Mouse (Mus musculus) embryonic facial prominence, embryonic 10.5 days (tissue): ENCODE results near the gene Sh3pxd2a. TPM values are rescaled to one million over a fixed set of nuclear protein-coding genes. Genes with fewer than 3 reads are reported as not detected.
A peak's percentile ranks its signal among the peaks of the same experiment; 100 is the strongest.

Source experiments
- DNase-seq: peaks from one replicate; pipeline ENCODE4 v3.0.0-alpha.2; 2017; ENCODE audit warnings: low spot score
- H3K27ac ChIP-seq: fragments of 300-500 bp; sonication (generic); replicated peaks from 2 replicates; pipeline ENCODE4 v1.5.1; 2016; ENCODE audit warnings: mild to moderate bottlenecking
- H3K27me3 ChIP-seq: fragments of 300-500 bp; sonication (generic); replicated peaks from 2 replicates; pipeline ENCODE4 v1.6.1; 2016; ENCODE audit warnings: low read depth, mild to moderate bottlenecking; ENCODE audit not compliant: poor library complexity, severe bottlenecking
- H3K36me3 ChIP-seq: fragments of 300-500 bp; sonication (generic); replicated peaks from 2 replicates; pipeline ENCODE4 v1.6.1; 2016; ENCODE audit warnings: mild to moderate bottlenecking, moderate library complexity
- H3K4me1 ChIP-seq: fragments of 300-500 bp; sonication (generic); 2 replicates; pipeline ENCODE4 v1.6.1; 2016
- H3K4me3 ChIP-seq: fragments of 300-500 bp; sonication (generic); 2 replicates; pipeline ENCODE4 v1.5.1; 2016; ENCODE audit warnings: mild to moderate bottlenecking, moderate library complexity
- H3K9me3 ChIP-seq: fragments of 300-500 bp; sonication (generic); 2 replicates; pipeline ENCODE4 v1.6.1; 2016; ENCODE audit warnings: mild to moderate bottlenecking
- WGBS: fragments of 180-500 bp; shearing (Covaris S2); methylation state at CpG from one replicate; pipeline ENCODE4 v1.1.7; 2016; 5-methylcytosine and 5-hydroxymethylcytosine counted together
- polyA plus RNA-seq: library from polyadenylated mRNA; unstranded; fragments of >200 nt; fragmentation: Nextera tagmentation; extraction: Ambion mirVana; gene quantifications from 2 replicates; pipeline ENCODE4 v1.2.1, GENCODE M21; 2016

Gene Sh3pxd2a
- polyA plus RNA-seq, 1 experiment from 2014 or later, result 2.9 TPM

- Histone ChIP-seq H3K27ac (no peak overlapping the region), H3K4me1 (peaks cover 33% of the 10 kb centered on the region), H3K4me3 (no peak overlapping the region), H3K36me3 (no peaks in the 10 kb centered on the region), H3K9me3 (0 out of 2 replicates have a peak, but pooled peaks cover under 1% of the 10 kb centered on the region), H3K27me3 (peaks cover 36% of the 10 kb centered on the region)
- WGBS, result 85% methylated on average over 14 of the region's 14 CpGs
- DNase-seq, result no peak
Observed at GRCm38 (mm10) chr19:47348395-47349016, 115.7 kb downstream of the Sh3pxd2a start.

- no peaks in the 10 kb centered on the region for H3K9me3 ChIP-seq
- 59% methylated on average over 7 of the region's 7 CpGs for WGBS
- no peaks in the 10 kb centered on the region for H3K36me3 ChIP-seq
- H3K4me3 ChIP-seq, result no peak overlapping the region
- peaks cover 50% of the 10 kb centered on the region for H3K27me3 ChIP-seq
- DNase-seq, result no peak
- no peak overlapping the region; the same call in 1 of the 2 replicates for H3K27ac ChIP-seq
- peaks cover 47% of the 10 kb centered on the region for H3K4me1 ChIP-seq
Observed at GRCm38 (mm10) chr19:47347021-47347643, 117.1 kb downstream of the Sh3pxd2a start.

- H3K27me3 ChIP-seq, result peaks cover 54% of the 10 kb centered on the region
- no peaks in the 10 kb centered on the region for H3K9me3 ChIP-seq
- H3K27ac ChIP-seq, result peak overlapping the region; percentile 3; the same call in 1 of the 2 replicates
- 44% methylated on average over 8 of the region's 8 CpGs for WGBS
- H3K4me1 ChIP-seq, result peaks cover 48% of the 10 kb centered on the region
- no peaks in the 10 kb centered on the region for H3K36me3 ChIP-seq
- no peak for DNase-seq
- no peak overlapping the region for H3K4me3 ChIP-seq
Observed at GRCm38 (mm10) chr19:47346606-47347005, 117.6 kb downstream of the Sh3pxd2a start.

- Histone ChIP-seq H3K4me1 (peaks cover 48% of the 10 kb centered on the region), H3K9me3 (no peaks in the 10 kb centered on the region), H3K27ac (no peak overlapping the region), H3K36me3 (no peaks in the 10 kb centered on the region), H3K27me3 (peaks cover 60% of the 10 kb centered on the region), H3K4me3 (no peak overlapping the region)
- no peak for DNase-seq
- 78% methylated on average over 6 of the region's 6 CpGs for WGBS
Observed at GRCm38 (mm10) chr19:47345851-47346568, 118.2 kb downstream of the Sh3pxd2a start.

GRCm38 (mm10) chr19:47343422-47343821 is 120.8 kb downstream of the Sh3pxd2a start:
- Histone ChIP-seq H3K4me3 (peak overlapping the region; percentile 60), H3K4me1 (peaks cover 56% of the 10 kb centered on the region), H3K27ac (peak overlapping the region; percentile 32)

GRCm38 (mm10) chr19:47339165-47339564 is 125.0 kb downstream of the Sh3pxd2a start:
- Histone ChIP-seq H3K36me3 (no peaks in the 10 kb centered on the region), H3K9me3 (no peaks in the 10 kb centered on the region), H3K27me3 (peaks cover 55% of the 10 kb centered on the region), H3K4me1 (peaks cover 57% of the 10 kb centered on the region), H3K27ac (0 out of 2 replicates have a peak overlapping the region, but pooled peaks have one; percentile 52), H3K4me3 (peak overlapping the region; percentile 49)
- WGBS, result under 1% methylated on average over 17 of the region's 17 CpGs
- peak; percentile 89 for DNase-seq

More at GRCm38 (mm10) chr19:47343422-47343821, 120.8 kb downstream of the Sh3pxd2a start:
- Histone ChIP-seq H3K27me3 (peaks cover 80% of the 10 kb centered on the region), H3K9me3 (no peaks in the 10 kb centered on the region), H3K36me3 (no peaks in the 10 kb centered on the region)
- WGBS, result under 1% methylated on average over 39 of the region's 39 CpGs
- DNase-seq, result peak; percentile 72

- no peaks in the 10 kb centered on the region for H3K9me3 ChIP-seq
- peaks cover 49% of the 10 kb centered on the region for H3K27me3 ChIP-seq
- H3K36me3 ChIP-seq, result no peaks in the 10 kb centered on the region
- peaks cover 57% of the 10 kb centered on the region for H3K4me1 ChIP-seq
- WGBS, result 24% methylated on average over 24 of the region's 24 CpGs
- DNase-seq, result peak; percentile 41
- 0 out of 2 replicates have a peak overlapping the region, but pooled peaks have one; percentile 52 for H3K27ac ChIP-seq
- H3K4me3 ChIP-seq, result peak overlapping the region; percentile 49
Observed at GRCm38 (mm10) chr19:47338396-47339164, 125.6 kb downstream of the Sh3pxd2a start.

- Histone ChIP-seq H3K27me3 (peaks cover 40% of the 10 kb centered on the region), H3K4me1 (peaks cover 57% of the 10 kb centered on the region), H3K27ac (0 out of 2 replicates have a peak overlapping the region, but pooled peaks have one; percentile 52), H3K36me3 (no peaks in the 10 kb centered on the region), H3K9me3 (no peaks in the 10 kb centered on the region), H3K4me3 (peak overlapping the region; percentile 49)
- WGBS, result 32% methylated on average over 12 of the region's 12 CpGs
- peak; percentile 94 for DNase-seq
Observed at GRCm38 (mm10) chr19:47337743-47338142, 126.5 kb downstream of the Sh3pxd2a start.

- H3K4me3 ChIP-seq, result no peak overlapping the region
- peaks cover 35% of the 10 kb centered on the region for H3K27me3 ChIP-seq
- no peaks in the 10 kb centered on the region for H3K9me3 ChIP-seq
- H3K27ac ChIP-seq, result 0 out of 2 replicates have a peak overlapping the region, but pooled peaks have one; percentile 30
- H3K36me3 ChIP-seq, result no peaks in the 10 kb centered on the region
- no peak for DNase-seq
- peaks cover 55% of the 10 kb centered on the region for H3K4me1 ChIP-seq
- WGBS, result 80% methylated on average over 7 of the region's 7 CpGs
Observed at GRCm38 (mm10) chr19:47337191-47337590, 127.0 kb downstream of the Sh3pxd2a start.

GRCm38 (mm10) chr19:47335262-47335661 is 128.9 kb downstream of the Sh3pxd2a start:
- Histone ChIP-seq H3K4me1 (peaks cover 69% of the 10 kb centered on the region), H3K4me3 (no peak overlapping the region), H3K36me3 (no peaks in the 10 kb centered on the region), H3K9me3 (no peaks in the 10 kb centered on the region), H3K27ac (peak overlapping the region; percentile 69; the same call in 1 of the 2 replicates), H3K27me3 (peaks cover 16% of the 10 kb centered on the region)
- DNase-seq, result no peak
- WGBS, result 70% methylated on average over 6 of the region's 6 CpGs

GRCm38 (mm10) chr19:47334713-47335112 is 129.5 kb downstream of the Sh3pxd2a start:
- no peak for DNase-seq
- H3K4me1 ChIP-seq, result peaks cover 71% of the 10 kb centered on the region
- WGBS, result 70% methylated on average over 17 of the region's 17 CpGs
- H3K36me3 ChIP-seq, result no peaks in the 10 kb centered on the region
- peaks cover 11% of the 10 kb centered on the region for H3K27me3 ChIP-seq
- H3K4me3 ChIP-seq, result no peak overlapping the region
- H3K9me3 ChIP-seq, result no peaks in the 10 kb centered on the region
- peak overlapping the region; percentile 69 for H3K27ac ChIP-seq
